Mouse (Mus musculus) CH12.LX (cell line): Measurements from ENCODE around the gene Pdpk1.

Experiments
- CHD1 ChIP-seq: IDR thresholded peaks from 2 replicates; pipeline ENCODE4 v1.6.1; 2012; ENCODE audit warnings: low read depth, low read length, improper control_type of control experiment, inconsistent platforms
- E2F4 ChIP-seq: IDR thresholded peaks from 2 replicates; pipeline ENCODE4 v1.6.1; 2011; ENCODE audit warnings: low read depth, low read length, improper control_type of control experiment; ENCODE audit not compliant: insufficient replicate concordance
- SMC3 ChIP-seq: IDR thresholded peaks from 2 replicates; pipeline ENCODE4 v1.6.1; 2011; ENCODE audit warnings: low read depth, low read length, improper control_type of control experiment
- USF2 ChIP-seq: conservative IDR thresholded peaks from 2 replicates; pipeline ENCODE4 v1.6.1; 2011; ENCODE audit warnings: low read depth, low read length, improper control_type of control experiment

- TF ChIP-seq USF2 = no peak
- no peak for TF ChIP-seq E2F4
- no peak for TF ChIP-seq SMC3
- TF ChIP-seq CHD1 = no peak
Observed at GRCm38 (mm10) chr17:24030551-24030950, 120.2 kb downstream of the Pdpk1 start.
